Mouse (Mus musculus) lung, adult 2 months (tissue): ENCODE data around the gene Lhfpl2.

Source experiments
- CTCF ChIP-seq: fragments of 200-500 bp; IDR thresholded peaks from 2 replicates; pipeline ENCODE4 v1.5.1; 2011; ENCODE audit warnings: mild to moderate bottlenecking, low read length, control low read depth; ENCODE audit not compliant: insufficient read depth
- POLR2A ChIP-seq: fragments of 200-500 bp; IDR thresholded peaks from 2 replicates; pipeline ENCODE4 v1.6.1; 2011; ENCODE audit warnings: low read depth, mild to moderate bottlenecking, control low read depth, low read length, borderline replicate concordance; ENCODE audit errors: extremely low read depth

DNA sequence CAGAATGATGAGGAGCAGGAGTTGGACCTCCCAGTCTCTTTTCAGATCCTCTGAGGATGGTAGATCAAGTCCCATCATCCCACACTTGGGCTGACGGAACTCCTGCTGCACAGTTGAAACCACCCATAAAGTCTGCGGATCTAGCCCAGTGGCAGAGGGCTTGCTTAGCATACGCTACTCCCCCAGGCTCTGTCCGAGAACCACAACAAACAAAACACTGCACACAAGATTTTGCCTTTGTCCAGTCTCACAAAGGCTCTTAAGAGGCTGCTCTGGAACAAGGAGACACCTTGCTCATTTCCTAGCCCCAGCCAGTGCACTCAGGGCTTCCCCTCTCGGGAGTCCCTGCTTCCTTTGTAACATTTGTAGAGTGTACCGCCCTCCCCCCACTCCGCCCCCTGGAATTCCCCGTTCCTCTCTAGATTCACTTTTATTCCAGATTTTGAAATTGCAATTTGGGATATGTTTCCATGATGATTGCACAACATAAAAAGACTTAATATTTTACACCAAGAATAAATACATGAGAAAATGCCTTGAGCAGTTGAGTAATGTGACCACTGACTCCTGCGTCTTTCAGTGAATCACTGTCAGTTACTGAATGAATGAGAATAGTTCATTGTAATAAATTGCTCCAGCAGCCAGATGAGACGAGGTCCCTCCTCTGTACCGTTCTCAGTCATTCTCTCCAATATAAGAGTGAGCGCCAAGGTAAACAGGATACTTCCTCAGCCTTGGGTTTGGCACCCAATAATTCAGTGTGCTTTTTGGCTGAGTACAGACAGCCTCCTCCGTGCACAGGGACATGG, 74.8 kb downstream of the Lhfpl2 start:
- TF ChIP-seq CTCF (no peak), POLR2A (no peak)
